Mouse (Mus musculus) liver, adult 2 months (tissue): ENCODE data around the gene Galnt16.

ENCODE experiments used
- CTCF ChIP-seq: fragments of 200-500 bp; IDR thresholded peaks from 2 replicates; pipeline ENCODE4 v1.5.1; 2011; ENCODE audit warnings: low read depth, low read length, control low read depth
- POLR2A ChIP-seq: fragments of 200-500 bp; IDR thresholded peaks from 2 replicates; pipeline ENCODE4 v1.6.1; 2011; ENCODE audit warnings: low read length, control low read depth; ENCODE audit not compliant: insufficient read depth; ENCODE audit errors: extremely low read depth

DNA sequence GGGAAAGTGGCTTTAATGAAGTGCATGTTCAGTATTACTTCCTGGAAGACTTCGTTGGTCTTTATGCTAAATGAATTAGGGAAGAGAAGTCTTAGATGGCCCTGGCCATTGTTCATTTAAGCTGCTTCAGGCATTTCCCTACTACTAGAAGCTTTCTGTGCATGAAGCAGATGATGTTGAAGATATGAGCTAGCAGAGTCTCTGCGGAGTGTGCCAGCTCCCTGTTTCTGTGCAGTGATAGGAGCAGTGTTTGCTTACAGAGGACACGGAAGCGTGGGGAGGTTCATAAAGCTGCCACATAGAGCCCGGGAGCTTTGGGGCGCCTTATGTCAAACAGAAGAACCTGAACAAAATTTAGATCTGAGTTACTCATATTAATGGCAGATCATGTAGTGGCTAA is 140.6 kb downstream of the Galnt16 start:
- TF ChIP-seq CTCF: no peak
- no peak for TF ChIP-seq POLR2A
